Mouse (Mus musculus) cerebellum, adult 2 months (tissue): ENCODE measurements at regions not wholly inside any gene's neighbourhood (a gene's known extent, or its start where the extent isn't known, plus 50 kb on each side); places are given as distances from the start of the nearest gene placed in this dataset.

Experiments
- DNase-seq, 2 experiments: peaks; one replicate each; pipeline ENCODE4 v3.0.0; 2021
- H3K27ac ChIP-seq: fragments of 200-500 bp; 2 replicates; pipeline ENCODE4 v1.5.1; 2012; ENCODE audit warnings: low read length, control low read depth, inconsistent platforms; ENCODE audit not compliant: insufficient read depth
- H3K27me3 ChIP-seq: fragments of 200-500 bp; 2 replicates; pipeline ENCODE4 v1.6.1; 2012; ENCODE audit warnings: inconsistent platforms, mild to moderate bottlenecking, low read length, moderate library complexity; ENCODE audit not compliant: control insufficient read depth, insufficient read depth
- H3K4me1 ChIP-seq: fragments of 200-500 bp; 2 replicates; pipeline ENCODE4 v1.6.1; 2011; ENCODE audit warnings: low read length; ENCODE audit not compliant: control insufficient read depth, insufficient read depth
- H3K4me3 ChIP-seq: fragments of 200-500 bp; replicated peaks from 2 replicates; pipeline ENCODE3; 2011; ENCODE audit warnings: mild to moderate bottlenecking, low read depth, low read length, control low read depth; ENCODE audit not compliant: insufficient read depth
- CTCF ChIP-seq: fragments of 200-500 bp; IDR thresholded peaks from 2 replicates; pipeline ENCODE4 v1.5.1; 2011; ENCODE audit warnings: low read depth, mild to moderate bottlenecking, control low read depth, low read length, moderate library complexity, borderline replicate concordance; ENCODE audit not compliant: insufficient read depth
- POLR2A ChIP-seq: fragments of 200-500 bp; IDR thresholded peaks from 2 replicates; pipeline ENCODE4 v1.6.1; 2011; ENCODE audit warnings: low read length, control low read depth, borderline replicate concordance; ENCODE audit not compliant: insufficient read depth
- WGBS: fragments of 180-500 bp; shearing (Covaris S2); methylation state at CpG from one replicate; pipeline ENCODE4 v1.1.7; 2018; 5-methylcytosine and 5-hydroxymethylcytosine counted together

- Histone ChIP-seq H3K27me3 (no peaks in the 10 kb centered on the region), H3K27ac (no peak overlapping the region), H3K4me1 (no peaks in the 10 kb centered on the region), H3K4me3 (no peak overlapping the region)
- TF ChIP-seq CTCF = no peak
- TF ChIP-seq POLR2A = no peak
- 91% methylated on average over 3 of the region's 3 CpGs for whole genome bisulfite sequencing
- no peak for DNase-seq
Observed at GRCm38 (mm10) chr1:28373351-28373750, 406.7 kb downstream of the Gm597 start.

DNA sequence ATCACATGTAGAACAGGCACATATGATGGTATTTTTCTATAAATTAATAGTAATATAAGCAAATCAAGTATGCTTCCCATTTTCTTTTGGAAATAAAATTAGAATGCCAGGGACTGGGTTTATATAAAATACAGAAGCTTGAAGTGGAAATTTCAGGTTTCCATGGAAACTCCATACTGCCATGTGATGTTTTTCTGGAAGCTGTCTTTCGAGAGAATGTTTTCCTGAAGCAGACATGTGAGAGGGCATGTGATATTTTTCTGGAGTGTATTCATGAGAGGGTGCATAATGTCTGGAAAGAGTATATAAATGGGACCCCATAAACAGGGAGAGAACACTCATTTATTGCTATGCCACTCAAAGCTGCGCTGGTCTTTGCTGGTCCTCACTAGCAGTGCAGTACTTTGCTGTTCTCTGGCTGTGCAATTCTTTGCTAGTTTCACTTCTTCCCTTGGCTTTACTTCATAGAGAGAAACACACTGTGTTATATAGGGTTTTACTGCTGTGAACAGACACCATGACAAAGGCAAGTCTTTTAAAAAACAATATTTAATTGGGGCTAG is 430.6 kb downstream of the Gm597 start:
- Histone ChIP-seq H3K27me3 (no peaks in the 10 kb centered on the region), H3K4me3 (no peak overlapping the region), H3K27ac (no peak overlapping the region), H3K4me1 (no peaks in the 10 kb centered on the region)
- WGBS = 92% methylated on average over 2 of the region's 2 CpGs
- DNase-seq = no peak
- TF ChIP-seq POLR2A (no peak), CTCF (no peak)

DNA sequence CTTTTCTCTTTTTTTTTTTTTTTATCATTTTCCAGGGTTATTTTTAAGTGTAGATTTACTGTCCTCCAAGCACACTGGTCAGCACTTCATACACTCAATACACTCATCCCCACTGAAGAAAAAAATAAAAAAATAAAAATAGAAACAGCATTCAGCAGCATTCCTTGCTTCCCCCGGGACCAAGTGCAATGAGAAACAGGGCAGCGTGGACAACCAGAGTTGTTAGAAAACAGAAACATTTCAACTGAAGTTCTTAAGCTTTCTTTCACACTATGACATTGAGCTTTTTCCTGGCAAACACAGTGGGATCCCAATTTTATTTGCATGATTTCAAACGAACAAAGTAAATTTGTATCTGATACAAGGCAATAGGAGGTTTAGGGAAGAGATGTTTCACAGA is 431.5 kb downstream of the Gm597 start:
- whole genome bisulfite sequencing = 40% methylated on average over 3 of the region's 3 CpGs
- H3K4me1 ChIP-seq = no peaks in the 10 kb centered on the region
- no peak for DNase-seq

GRCm38 (mm10) chr1:28340054-28340453 is 440.0 kb downstream of the Gm597 start:
- TF ChIP-seq CTCF = no peak
- TF ChIP-seq POLR2A = no peak
- Histone ChIP-seq H3K4me3 (no peak overlapping the region), H3K27me3 (no peaks in the 10 kb centered on the region), H3K4me1 (peaks cover 3% of the 10 kb centered on the region; the same call in 1 of the 2 replicates), H3K27ac (no peak overlapping the region)
- peak; percentile 29 to 60 for DNase-seq
- WGBS = 16% methylated on average over 1 of the region's 1 CpGs

More for the DNA sequence above, 431.5 kb downstream of the Gm597 start:
- Histone ChIP-seq H3K27me3 (no peaks in the 10 kb centered on the region), H3K4me3 (no peak overlapping the region), H3K27ac (no peak overlapping the region)
- TF ChIP-seq CTCF (no peak), POLR2A (no peak)

GRCm38 (mm10) chr1:28334366-28334765 is 445.7 kb downstream of the Gm597 start:
- Histone ChIP-seq H3K4me3 (no peak overlapping the region), H3K4me1 (0 out of 2 replicates have a peak, but pooled peaks cover 2% of the 10 kb centered on the region), H3K27ac (no peak overlapping the region), H3K27me3 (no peaks in the 10 kb centered on the region)
- TF ChIP-seq POLR2A (no peak), CTCF (no peak)
- WGBS = 94% methylated on average over 3 of the region's 3 CpGs
- DNase-seq = no peak

DNA sequence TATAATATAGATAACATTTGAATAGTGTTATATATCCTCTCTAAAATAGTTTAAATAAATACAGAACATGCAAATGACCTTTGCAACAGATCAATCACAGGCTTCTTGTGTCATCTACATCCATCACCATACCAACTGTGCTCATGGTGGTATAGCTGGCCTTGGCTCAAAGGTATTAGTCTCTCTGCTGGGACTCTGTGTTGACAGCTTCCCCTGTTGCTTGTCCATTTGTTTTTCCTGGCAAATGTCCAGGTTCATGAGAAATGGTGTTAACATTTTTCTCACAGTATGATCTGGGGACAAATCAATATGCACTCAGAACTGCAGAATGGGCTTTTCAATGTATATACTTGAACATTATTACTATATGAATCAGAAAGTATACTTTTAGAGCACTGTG is 448.0 kb downstream of the Gm597 start:
- Histone ChIP-seq H3K4me3 (no peak overlapping the region), H3K27me3 (no peaks in the 10 kb centered on the region), H3K27ac (no peak overlapping the region), H3K4me1 (0 out of 2 replicates have a peak, but pooled peaks cover 2% of the 10 kb centered on the region)
- peak; percentile 43 to 89 for DNase-seq
- no peak for TF ChIP-seq POLR2A
- TF ChIP-seq CTCF = no peak

- Histone ChIP-seq H3K27me3 (no peaks in the 10 kb centered on the region), H3K27ac (no peak overlapping the region), H3K4me3 (no peak overlapping the region), H3K4me1 (0 out of 2 replicates have a peak, but pooled peaks cover 2% of the 10 kb centered on the region)
- DNase-seq = no peak
- 96% methylated on average over 9 of the region's 9 CpGs for WGBS
- TF ChIP-seq CTCF = no peak
Observed at GRCm38 (mm10) chr1:28328986-28329385, 451.1 kb downstream of the Gm597 start.

- 95% methylated on average over 6 of the region's 6 CpGs for WGBS
Observed at GRCm38 (mm10) chr1:28328539-28328938, 451.5 kb downstream of the Gm597 start.

More at GRCm38 (mm10) chr1:28328539-28328938, 451.5 kb downstream of the Gm597 start:
- H3K27me3 ChIP-seq = no peaks in the 10 kb centered on the region
- TF ChIP-seq POLR2A = no peak
- TF ChIP-seq CTCF = no peak
- no peak overlapping the region for H3K27ac ChIP-seq
- H3K4me1 ChIP-seq = 0 out of 2 replicates have a peak, but pooled peaks cover 2% of the 10 kb centered on the region
- H3K4me3 ChIP-seq = no peak overlapping the region
- DNase-seq = no peak
